Mouse (Mus musculus): Measurements from ENCODE around the gene Magi1. TPM values are rescaled to one million over a fixed set of nuclear protein-coding genes. Genes with fewer than 3 reads are reported as not detected.

The Magi1 gene
- polyA plus RNA-seq, 1 experiment from 2014 or later = 19.9 TPM

DNA sequence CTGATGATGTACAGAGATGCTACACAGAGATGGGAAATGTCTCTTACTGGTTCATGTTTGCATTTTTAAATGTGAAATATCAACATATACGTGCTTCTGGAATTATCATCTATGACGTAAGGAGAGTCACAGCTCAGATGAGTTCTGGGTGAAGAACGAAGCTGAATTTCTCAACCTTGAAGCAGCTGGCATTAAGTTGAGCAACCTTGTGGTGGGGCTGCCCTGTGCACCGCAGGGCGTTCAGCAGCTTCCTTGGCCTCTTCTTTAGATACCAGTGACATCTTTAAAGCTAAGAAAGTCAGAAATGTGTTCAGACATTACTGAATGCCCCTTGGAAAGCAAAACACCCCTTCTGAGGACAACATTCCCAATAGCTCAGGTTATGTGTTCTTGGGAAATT is 656.5 kb downstream of the Magi1 start:
- no peaks in the 10 kb centered on the region for H3K27me3 ChIP-seq
- H3K4me3 ChIP-seq = no peak overlapping the region
- no peak for ATAC-seq (ENCODE audit: insufficient number of reproducible peaks, insufficient read depth, low FRiP score, low TSS enrichment)
- no peaks in the 10 kb centered on the region; the same call in 1 of the 2 replicates for H3K4me1 ChIP-seq
- no peak overlapping the region for H3K4me2 ChIP-seq (replicated peaks)
- no peaks in the 10 kb centered on the region for H3K36me3 ChIP-seq
- no peak overlapping the region for H3K27ac ChIP-seq
- no peak overlapping the region for H3K9ac ChIP-seq
- WGBS = 91% methylated on average over 5 of the region's 5 CpGs
- no peaks in the 10 kb centered on the region for H3K9me3 ChIP-seq

Other genes starting within 250 kb of the Magi1 start
- 7.2 and 8.9 TPM in 2 replicates for gene Slc25a26, start 216.4 kb upstream of the Magi1 start, polyA plus RNA-seq (2016; fragmentation: Nextera tagmentation; extraction: Ambion mirVana)

Measured in embryonic facial prominence, embryonic 12.5 days (tissue).